Mouse (Mus musculus) forelimb bud, embryonic 11.5 days (tissue): ENCODE results near the gene Tmem80.
A peak's percentile ranks its signal among the peaks of the same experiment; 100 is the strongest.

Source experiments
- DNase-seq: peaks from one replicate; pipeline ENCODE4 v3.0.0-alpha.2; 2012; ENCODE audit warnings: low read depth, low spot score

Tmem80 gene

DNA sequence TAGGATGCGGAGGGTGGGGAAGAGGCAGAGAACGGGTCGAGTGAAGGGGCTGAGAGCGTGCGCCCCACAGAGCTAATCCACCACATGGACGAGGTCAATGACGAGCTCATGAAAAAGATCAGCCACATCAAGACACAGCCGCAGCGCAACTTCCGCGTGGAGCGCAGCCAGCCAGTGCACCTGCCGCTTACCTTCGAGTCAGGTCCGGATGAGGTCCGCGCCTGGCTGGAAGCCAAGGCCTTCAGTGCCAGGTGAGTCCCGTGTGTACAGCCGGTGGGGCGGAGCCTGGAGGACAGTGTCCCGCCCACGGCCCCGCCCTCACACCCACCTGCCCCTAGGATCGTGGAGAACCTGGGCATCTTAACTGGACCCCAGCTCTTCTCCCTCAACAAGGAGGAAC lies 34.0 kb downstream of the Tmem80 start:
- DNase-seq: no peak

DNA sequence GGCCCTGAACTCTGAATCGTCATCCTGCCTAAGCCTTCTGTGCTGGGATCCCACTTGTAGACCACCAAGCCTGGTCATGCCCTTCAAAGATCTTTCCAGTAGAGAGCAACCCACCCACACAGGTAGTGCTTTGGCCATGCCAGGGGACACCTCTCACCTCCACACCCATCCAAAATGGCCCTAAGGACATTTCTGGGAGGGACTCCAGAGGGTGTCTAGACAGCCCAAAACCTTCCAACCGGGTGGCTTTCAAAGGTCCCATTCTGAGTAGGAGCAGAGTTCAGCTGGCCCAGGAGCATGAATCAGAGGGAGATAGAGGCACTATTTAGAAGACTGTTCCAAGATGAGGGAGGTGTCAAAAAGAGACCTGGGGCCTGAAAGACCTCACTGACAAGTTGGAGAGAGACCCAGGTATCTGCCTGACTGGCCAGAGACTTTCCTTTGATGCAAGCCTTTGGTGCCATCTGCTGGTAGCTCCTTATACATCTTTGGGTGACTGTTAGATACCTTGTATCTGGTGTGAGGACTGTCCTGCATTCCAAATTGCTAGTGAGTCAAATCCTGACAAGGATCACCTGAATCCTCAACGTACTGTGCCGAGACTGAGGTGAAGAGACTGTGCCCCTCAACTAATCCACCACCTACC lies 35.7 kb downstream of the Tmem80 start:
- DNase-seq: peak; percentile 69

DNA sequence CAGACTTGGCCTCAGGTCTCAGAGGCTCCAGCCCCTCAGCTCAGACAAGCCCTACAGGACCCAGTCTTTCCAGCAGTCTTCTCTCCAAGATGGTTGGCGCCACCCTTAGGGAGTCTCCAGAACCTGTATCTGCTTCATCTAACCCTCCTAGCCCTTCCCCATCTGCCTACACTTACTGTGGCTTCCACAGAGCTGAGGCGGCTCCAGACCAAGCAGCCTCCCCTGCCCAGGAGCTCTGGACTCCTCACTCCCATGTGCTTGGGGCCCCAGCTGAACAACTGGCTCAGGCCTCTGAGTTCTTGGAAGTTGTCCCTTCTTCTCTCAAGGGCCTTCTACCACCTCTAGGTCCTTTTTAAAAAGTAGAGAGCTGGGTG lies 36.2 kb downstream of the Tmem80 start:
- no peak for DNase-seq

DNA sequence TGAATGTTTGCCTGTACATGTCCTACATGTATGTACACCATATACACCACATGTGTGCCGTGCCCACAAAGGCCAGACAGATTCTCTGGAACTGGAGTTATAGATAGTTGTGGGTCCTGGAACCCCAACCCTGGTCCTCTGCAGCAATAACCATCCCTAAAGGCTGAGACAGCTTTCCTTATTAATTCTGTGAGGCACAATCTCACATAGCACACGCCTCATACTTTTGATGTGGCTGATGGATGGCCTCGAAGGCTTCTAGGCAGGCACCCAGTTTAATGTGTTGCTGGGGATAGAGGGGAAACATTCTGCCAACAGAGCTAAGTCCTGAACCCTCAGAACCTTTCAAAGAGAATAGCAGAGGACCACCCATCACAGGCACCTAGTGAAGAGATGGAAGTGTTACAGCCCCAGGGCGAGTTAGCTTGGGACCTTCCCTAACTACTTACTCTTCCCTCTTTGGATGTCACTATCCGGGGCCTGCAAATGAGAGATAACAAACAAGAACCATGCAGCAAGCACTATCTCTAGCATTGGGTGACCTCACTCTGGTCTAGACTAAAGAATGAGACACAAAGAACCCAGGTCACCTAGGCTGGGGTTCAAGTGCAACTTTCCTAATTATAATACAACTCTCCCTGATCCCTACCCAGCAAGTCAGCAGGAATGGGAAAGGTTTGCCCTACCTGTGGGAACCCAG lies 37.0 kb downstream of the Tmem80 start:
- no peak for DNase-seq

DNA sequence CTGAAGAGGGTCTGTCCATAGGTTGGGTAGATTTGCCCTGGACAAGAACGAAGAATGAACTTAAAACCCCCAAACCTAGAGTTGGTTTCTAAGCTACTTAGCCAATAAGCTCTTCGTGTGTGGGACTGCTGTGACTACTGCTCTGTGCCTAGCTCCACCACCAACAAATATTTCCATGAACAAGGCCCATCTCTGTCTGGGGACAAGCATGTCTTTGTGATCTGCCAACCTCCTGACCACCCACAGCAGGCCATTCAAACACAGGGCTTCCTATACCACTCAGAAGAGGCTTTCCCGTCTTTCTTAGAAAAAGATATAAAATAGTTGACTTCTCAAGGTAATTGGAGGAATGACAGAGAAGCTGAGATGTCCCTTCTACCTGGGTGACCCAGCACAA lies 37.5 kb downstream of the Tmem80 start:
- no peak for DNase-seq

DNA sequence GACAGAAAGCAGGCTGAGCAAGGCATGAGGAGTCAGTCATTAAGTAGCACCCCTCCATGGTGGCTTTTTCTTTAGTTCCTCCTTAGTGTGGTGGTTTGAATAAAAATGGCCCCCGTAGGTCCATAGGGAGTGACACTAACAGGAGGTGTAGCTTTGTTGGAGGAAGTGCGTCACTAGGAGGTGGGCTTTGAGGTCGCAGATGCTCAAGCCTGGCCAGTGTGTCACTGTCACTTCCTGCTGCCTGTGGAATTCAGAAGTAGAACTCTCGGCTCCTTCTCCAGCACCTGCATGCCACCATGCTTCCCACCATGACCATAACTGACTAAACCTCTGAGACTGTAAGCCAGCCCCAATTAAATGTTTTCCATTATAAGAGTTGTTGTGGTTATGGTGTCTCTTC lies 39.8 kb downstream of the Tmem80 start:
- DNase-seq: no peak

DNA sequence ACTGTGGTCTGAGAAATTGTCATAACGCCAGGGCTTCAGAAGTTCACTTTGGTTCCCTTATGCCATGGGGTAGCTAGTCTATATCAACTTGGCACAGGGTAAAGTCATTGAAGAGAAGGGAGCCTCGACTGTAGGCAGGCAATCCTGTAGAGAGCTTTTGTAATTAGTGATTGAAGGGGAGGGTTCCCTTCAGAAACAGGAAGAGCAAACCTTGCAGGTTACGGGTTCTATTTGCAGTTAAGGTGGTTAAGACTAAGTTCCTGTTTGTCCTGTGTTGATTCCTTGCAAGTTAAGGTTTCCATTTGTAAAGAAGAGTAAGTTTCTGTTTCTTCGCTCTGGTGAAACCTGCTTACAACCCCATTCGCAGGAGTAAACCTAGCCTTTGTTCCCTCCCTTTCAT lies 42.4 kb downstream of the Tmem80 start:
- DNase-seq: no peak

DNA sequence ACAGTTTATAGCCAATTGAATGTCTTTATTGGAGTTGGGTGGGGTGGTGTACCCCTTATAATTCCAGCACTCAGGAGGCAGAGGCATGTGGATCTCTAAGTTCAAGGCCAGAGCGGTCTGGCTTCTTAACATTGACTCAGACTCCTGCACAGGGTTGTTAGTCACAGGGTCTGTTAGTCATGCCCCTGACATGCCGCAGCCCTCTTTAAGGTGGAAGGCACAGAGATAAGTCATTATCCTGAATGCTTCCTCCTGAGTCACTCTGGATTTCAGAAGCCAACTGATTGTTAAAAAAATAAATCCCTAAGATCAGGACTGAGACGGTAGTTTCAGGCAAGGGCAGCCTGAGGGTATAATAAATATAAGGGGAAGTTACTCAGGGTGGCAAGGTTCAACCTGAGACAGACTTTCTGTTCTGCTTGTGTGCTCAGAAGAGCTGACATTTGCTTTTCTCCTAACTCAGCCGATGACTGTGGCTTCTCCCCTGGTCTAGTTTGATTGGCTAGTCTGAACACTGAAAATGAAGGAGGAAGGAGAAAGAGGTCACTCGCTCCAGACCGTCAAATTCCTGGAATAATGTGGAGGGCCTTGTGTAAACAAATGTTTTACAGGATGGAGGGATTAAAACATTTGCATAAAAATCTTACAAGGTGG lies 44.5 kb downstream of the Tmem80 start:
- DNase-seq: no peak

DNA sequence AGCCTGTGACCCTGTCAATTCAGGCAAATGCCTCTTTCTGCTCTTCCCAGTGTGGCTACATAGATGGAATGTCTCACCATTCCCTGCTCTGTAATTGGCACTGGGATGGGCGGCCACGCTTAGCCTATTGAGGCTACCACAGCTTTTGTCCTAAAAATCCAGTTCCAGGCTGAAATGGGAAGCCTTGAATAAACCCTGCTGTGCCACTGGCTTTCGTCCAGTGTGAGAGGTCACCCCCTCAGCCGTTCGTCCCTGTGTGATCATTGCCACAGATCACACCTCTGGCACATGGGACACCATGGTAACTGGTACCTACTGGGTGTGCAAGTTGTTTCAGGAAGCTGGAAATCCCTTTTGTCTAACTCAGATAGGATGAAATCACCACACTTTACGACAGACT lies 46.1 kb downstream of the Tmem80 start:
- no peak for DNase-seq

DNA sequence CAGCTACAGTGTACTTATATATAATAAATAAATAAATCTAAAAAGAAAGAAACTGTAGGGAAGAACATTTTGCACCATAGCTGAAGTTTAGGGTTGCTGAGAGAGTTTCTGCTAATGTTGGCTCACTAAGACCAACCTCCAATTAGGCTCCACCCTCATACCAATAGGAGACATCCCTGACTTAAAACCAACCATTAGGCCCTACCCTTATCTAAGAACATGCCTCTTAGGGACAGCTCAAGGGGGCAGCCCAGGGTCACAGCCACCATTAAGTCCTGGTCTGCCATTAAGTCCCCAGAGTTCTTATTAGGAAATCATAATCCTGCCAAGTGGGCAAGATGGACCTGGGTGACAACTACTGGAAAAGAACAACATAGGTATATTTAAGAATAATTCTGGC lies 46.9 kb downstream of the Tmem80 start:
- no peak for DNase-seq

DNA sequence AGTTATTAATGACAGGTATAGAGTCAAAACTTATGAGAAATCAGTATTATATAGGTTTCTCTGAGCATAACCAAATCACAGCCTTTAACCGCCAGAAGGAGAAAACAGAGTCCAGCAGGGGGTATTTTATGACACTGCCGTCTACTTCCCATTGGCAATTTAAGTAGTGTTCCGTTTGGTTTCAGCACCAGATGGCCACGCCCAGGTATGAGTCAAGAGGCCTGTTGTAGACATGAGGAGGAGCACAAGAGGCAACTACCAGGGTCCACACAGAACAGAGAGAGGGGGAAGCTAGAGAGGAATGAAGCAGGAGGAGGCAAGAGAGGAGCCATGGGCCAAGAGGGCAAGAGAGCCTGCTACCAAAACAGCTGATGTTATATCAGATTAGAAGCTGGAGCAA lies 52.0 kb downstream of the Tmem80 start:
- no peak for DNase-seq

DNA sequence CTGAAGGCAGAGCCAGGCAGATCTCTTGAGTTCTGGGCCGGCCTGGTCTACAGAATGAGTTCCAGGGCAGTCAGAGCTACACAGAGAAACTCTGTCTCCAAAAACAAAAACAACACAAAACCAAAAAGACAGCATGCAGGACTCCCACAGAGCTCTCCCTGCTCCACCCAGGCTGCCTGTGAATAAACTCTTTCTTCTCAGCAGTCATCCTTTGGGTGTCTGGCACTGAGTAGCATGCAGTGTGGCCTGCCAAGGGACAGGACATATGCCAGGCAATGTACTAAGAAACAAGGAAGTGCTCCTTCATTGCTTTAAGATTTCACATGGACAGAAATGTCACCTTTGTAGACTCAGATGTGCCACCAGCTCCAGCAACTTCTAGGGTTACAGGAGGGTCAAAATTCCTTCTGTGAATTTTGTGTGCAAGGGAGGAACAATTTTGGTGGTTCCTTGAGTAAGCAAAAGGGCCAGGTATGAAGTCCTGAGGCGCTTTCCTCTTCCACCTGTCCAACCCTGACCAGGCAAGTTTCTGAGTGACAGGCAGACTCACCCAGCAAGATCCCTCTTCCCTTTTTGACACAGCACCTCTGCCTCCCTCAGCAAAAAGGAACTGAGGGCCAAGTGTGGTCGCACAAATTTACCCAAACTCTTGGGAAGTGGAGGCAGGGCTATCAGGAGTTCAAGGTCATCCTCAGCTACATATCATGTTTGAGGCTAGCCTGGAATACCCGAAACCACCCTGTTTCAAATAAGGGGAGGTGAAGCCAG lies 53.7 kb downstream of the Tmem80 start:
- DNase-seq: no peak
